Mouse (Mus musculus): ENCODE measurements around the gene Ppp1r16b. TPM values are rescaled to one million over a fixed set of nuclear protein-coding genes. Genes with fewer than 3 reads are reported as not detected.

Gene Ppp1r16b
- polyA plus RNA-seq, 1 experiment from 2014 or later, result 2.8 TPM

DNA sequence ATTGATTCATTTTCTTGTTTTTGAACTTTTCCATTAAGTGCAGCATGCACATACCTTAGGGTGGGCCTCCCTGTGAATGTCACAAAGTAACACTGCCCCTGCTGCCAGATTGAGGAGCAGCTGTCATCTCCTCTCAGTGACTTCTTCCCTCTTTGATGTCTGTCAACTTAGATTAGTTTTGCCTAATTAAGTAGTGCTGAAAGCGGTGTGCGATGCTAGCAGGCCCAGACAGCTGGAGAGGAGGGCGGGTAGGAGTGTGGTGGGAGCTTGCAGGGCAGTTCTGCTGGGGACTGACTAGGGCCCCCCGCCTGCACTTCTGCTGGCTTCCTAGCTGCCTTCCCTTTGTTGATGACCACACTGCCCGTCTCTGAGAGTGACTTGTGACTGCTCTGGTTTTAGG lies 33.3 kb upstream of the Ppp1r16b start:
- Histone ChIP-seq H3K27me3 (ENCODE audit: control insufficient read depth, insufficient read depth, low read length) (no peaks in the 10 kb centered on the region), H3K36me3 (ENCODE audit: control insufficient read depth, insufficient read depth, low read length) (peaks cover 13% of the 10 kb centered on the region; the same call in 1 of the 2 replicates), H3K9ac (ENCODE audit: low read length) (no peak overlapping the region), H3K4me2 (ENCODE audit: low read depth, low read length, severe bottlenecking) (no peak overlapping the region), H3K4me3 (ENCODE audit: low read depth, low read length) (no peak overlapping the region), H3K27ac (ENCODE audit: low read depth, low read length) (no peak overlapping the region), H3K4me1 (replicated peaks; ENCODE audit: control insufficient read depth, insufficient read depth, low read length) (no peaks in the 10 kb centered on the region), H3K9me3 (ENCODE audit: control insufficient read depth, low read length) (no peaks in the 10 kb centered on the region)
- ATAC-seq (replicated peaks; ENCODE audit: low FRiP score) (no peak), DNase-seq (ENCODE audit: low spot score) (no peak)
- 84% methylated on average over 5 of the region's 5 CpGs for WGBS

DNA sequence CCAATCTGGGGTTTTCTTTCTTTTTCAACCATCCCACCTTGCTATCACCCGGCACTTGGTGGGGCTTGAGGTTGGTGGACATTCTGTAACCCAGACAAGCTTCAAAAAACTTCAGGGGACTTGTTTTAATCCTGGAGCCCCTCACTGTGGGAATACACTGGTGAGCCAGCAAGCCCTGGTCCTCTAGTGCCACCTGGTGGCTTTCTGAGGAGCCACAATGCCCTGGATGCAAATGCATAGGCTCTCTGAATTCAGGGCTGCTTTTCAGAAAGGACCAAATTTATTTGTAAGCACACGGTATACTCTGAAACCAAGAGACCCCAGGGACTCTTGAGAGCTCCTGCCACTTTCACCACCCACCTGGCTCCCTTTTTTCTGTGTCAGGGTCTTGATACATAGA lies 23.3 kb upstream of the Ppp1r16b start:
- Histone ChIP-seq H3K9me3 (ENCODE audit: control insufficient read depth, low read length) (no peaks in the 10 kb centered on the region), H3K4me1 (replicated peaks; ENCODE audit: control insufficient read depth, insufficient read depth, low read length) (no peaks in the 10 kb centered on the region), H3K36me3 (ENCODE audit: control insufficient read depth, insufficient read depth, low read length) (peaks cover 4% of the 10 kb centered on the region; the same call in 1 of the 2 replicates), H3K4me2 (ENCODE audit: low read depth, low read length, severe bottlenecking) (no peak overlapping the region), H3K27ac (ENCODE audit: low read depth, low read length) (no peak overlapping the region), H3K27me3 (ENCODE audit: control insufficient read depth, insufficient read depth, low read length) (no peaks in the 10 kb centered on the region), H3K9ac (ENCODE audit: low read length) (no peak overlapping the region), H3K4me3 (ENCODE audit: low read depth, low read length) (no peak overlapping the region)
- DNase-seq (ENCODE audit: low spot score) (peak; percentile 79), ATAC-seq (replicated peaks; ENCODE audit: low FRiP score) (peak; percentile 59)
- WGBS, result 21% methylated on average over 2 of the region's 2 CpGs

DNA sequence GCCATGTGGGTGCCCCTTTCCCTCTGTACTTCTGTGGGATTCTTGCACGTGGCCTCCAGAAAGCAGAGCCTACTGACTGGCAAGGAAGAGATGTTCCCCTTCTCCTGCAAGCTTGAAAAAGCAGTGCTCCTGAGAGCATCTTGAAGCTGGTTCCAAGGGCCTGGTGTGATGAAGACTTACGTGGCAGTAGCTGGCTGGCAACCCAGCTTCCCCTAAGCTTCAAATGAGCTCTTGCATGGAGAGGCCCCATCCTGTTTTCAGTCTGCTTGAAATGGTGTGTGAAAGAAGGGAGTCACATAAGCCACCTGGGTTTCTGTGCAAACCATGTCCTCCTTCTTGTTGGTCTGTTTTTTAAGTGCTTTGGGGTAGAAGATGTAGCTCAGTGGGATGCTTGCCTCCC lies 22.6 kb upstream of the Ppp1r16b start:
- no peak for ATAC-seq (replicated peaks; ENCODE audit: low FRiP score)
- Histone ChIP-seq H3K36me3 (ENCODE audit: control insufficient read depth, insufficient read depth, low read length) (no peaks in the 10 kb centered on the region; the same call in 1 of the 2 replicates), H3K27ac (ENCODE audit: low read depth, low read length) (no peak overlapping the region), H3K4me3 (ENCODE audit: low read depth, low read length) (no peak overlapping the region), H3K27me3 (ENCODE audit: control insufficient read depth, insufficient read depth, low read length) (no peaks in the 10 kb centered on the region), H3K9me3 (ENCODE audit: control insufficient read depth, low read length) (no peaks in the 10 kb centered on the region), H3K4me1 (replicated peaks; ENCODE audit: control insufficient read depth, insufficient read depth, low read length) (no peaks in the 10 kb centered on the region), H3K4me2 (ENCODE audit: low read depth, low read length, severe bottlenecking) (no peak overlapping the region), H3K9ac (ENCODE audit: low read length) (no peak overlapping the region)
- WGBS, result 85% methylated on average over 2 of the region's 2 CpGs
- DNase-seq (ENCODE audit: low spot score), result no peak

DNA sequence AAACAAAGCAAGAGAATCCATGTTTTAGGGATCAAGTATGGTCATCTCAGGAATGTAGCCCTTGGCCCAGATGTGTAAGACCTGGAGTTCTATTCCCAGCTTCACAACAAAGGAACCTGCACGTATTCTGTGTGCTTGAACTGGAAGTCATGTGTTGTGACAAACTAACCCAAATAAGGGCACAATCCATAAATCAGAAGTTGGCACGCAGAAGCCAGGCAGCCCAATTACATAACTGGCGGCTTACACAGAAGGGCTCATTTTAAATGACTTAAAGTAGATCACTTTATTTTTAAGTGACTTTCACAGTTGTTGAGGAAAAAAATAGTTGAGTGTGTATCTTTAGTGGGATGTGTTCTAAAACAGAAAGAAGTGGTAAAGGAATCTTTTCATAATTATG lies 21.4 kb upstream of the Ppp1r16b start:
- no peak for ATAC-seq (replicated peaks; ENCODE audit: low FRiP score)
- no peaks in the 10 kb centered on the region for H3K27me3 ChIP-seq (ENCODE audit: control insufficient read depth, insufficient read depth, low read length)
- H3K36me3 ChIP-seq (ENCODE audit: control insufficient read depth, insufficient read depth, low read length), result no peaks in the 10 kb centered on the region; the same call in 1 of the 2 replicates
- H3K9ac ChIP-seq (ENCODE audit: low read length), result no peak overlapping the region
- H3K4me2 ChIP-seq (ENCODE audit: low read depth, low read length, severe bottlenecking), result no peak overlapping the region
- H3K4me1 ChIP-seq (replicated peaks; ENCODE audit: control insufficient read depth, insufficient read depth, low read length), result no peaks in the 10 kb centered on the region
- no peaks in the 10 kb centered on the region for H3K9me3 ChIP-seq (ENCODE audit: control insufficient read depth, low read length)
- DNase-seq (ENCODE audit: low spot score), result no peak
- no peak overlapping the region for H3K4me3 ChIP-seq (ENCODE audit: low read depth, low read length)
- H3K27ac ChIP-seq (ENCODE audit: low read depth, low read length), result no peak overlapping the region
- 89% methylated on average over 3 of the region's 3 CpGs for WGBS

- Histone ChIP-seq H3K4me1 (replicated peaks; ENCODE audit: control insufficient read depth, insufficient read depth, low read length) (no peaks in the 10 kb centered on the region), H3K27me3 (ENCODE audit: control insufficient read depth, insufficient read depth, low read length) (no peaks in the 10 kb centered on the region), H3K9me3 (ENCODE audit: control insufficient read depth, low read length) (no peaks in the 10 kb centered on the region), H3K36me3 (ENCODE audit: control insufficient read depth, insufficient read depth, low read length) (no peaks in the 10 kb centered on the region), H3K4me3 (ENCODE audit: low read depth, low read length) (no peak overlapping the region), H3K4me2 (ENCODE audit: low read depth, low read length, severe bottlenecking) (no peak overlapping the region), H3K27ac (ENCODE audit: low read depth, low read length) (no peak overlapping the region), H3K9ac (ENCODE audit: low read length) (no peak overlapping the region)
- 57% methylated on average over 7 of the region's 7 CpGs for whole genome bisulfite sequencing
- DNase-seq (ENCODE audit: low spot score) (no peak), ATAC-seq (replicated peaks; ENCODE audit: low FRiP score) (no peak)
Observed at GRCm38 (mm10) chr2:158651159-158651908, 13.9 kb upstream of the Ppp1r16b start.

GRCm38 (mm10) chr2:158652985-158653384 lies 12.2 kb upstream of the Ppp1r16b start:
- Histone ChIP-seq H3K4me2 (ENCODE audit: low read depth, low read length, severe bottlenecking) (no peak overlapping the region), H3K27me3 (ENCODE audit: control insufficient read depth, insufficient read depth, low read length) (no peaks in the 10 kb centered on the region), H3K4me1 (replicated peaks; ENCODE audit: control insufficient read depth, insufficient read depth, low read length) (no peaks in the 10 kb centered on the region), H3K9ac (ENCODE audit: low read length) (no peak overlapping the region), H3K9me3 (ENCODE audit: control insufficient read depth, low read length) (no peaks in the 10 kb centered on the region), H3K27ac (ENCODE audit: low read depth, low read length) (no peak overlapping the region), H3K4me3 (ENCODE audit: low read depth, low read length) (no peak overlapping the region), H3K36me3 (ENCODE audit: control insufficient read depth, insufficient read depth, low read length) (no peaks in the 10 kb centered on the region)
- peak; percentile 87 for DNase-seq (ENCODE audit: low spot score)
- WGBS, result 5% methylated on average over 4 of the region's 4 CpGs
- ATAC-seq (replicated peaks; ENCODE audit: low FRiP score), result peak; percentile 70; the same call in 1 of the 2 replicates

DNA sequence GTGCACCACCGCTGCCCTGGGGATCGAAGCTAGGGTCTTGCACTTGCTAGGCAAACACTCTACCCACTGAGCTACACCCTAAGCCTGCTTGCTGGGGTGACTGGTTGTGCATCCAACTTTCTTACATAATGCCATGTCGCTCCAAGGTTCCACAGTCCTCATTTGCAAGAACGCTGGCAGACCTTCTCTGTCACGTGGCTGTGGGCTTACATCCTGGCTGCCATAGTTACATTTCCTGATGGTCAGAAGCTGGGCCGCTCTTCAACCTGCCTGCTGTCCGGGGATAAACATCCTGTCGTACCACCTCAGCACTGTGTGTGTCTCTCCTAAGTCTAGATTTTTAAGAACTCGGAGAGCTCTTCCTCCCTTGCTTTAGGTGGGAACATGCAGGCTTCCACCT lies 10.5 kb upstream of the Ppp1r16b start:
- Histone ChIP-seq H3K36me3 (ENCODE audit: control insufficient read depth, insufficient read depth, low read length) (no peaks in the 10 kb centered on the region), H3K9me3 (ENCODE audit: control insufficient read depth, low read length) (no peaks in the 10 kb centered on the region), H3K4me1 (replicated peaks; ENCODE audit: control insufficient read depth, insufficient read depth, low read length) (0 out of 2 replicates have a peak, but pooled peaks cover 2% of the 10 kb centered on the region), H3K4me3 (ENCODE audit: low read depth, low read length) (no peak overlapping the region), H3K27ac (ENCODE audit: low read depth, low read length) (no peak overlapping the region), H3K9ac (ENCODE audit: low read length) (no peak overlapping the region), H3K4me2 (ENCODE audit: low read depth, low read length, severe bottlenecking) (no peak overlapping the region), H3K27me3 (ENCODE audit: control insufficient read depth, insufficient read depth, low read length) (no peaks in the 10 kb centered on the region)
- ATAC-seq (replicated peaks; ENCODE audit: low FRiP score) (no peak), DNase-seq (ENCODE audit: low spot score) (no peak)
- 83% methylated on average over 9 of the region's 9 CpGs for WGBS

DNA sequence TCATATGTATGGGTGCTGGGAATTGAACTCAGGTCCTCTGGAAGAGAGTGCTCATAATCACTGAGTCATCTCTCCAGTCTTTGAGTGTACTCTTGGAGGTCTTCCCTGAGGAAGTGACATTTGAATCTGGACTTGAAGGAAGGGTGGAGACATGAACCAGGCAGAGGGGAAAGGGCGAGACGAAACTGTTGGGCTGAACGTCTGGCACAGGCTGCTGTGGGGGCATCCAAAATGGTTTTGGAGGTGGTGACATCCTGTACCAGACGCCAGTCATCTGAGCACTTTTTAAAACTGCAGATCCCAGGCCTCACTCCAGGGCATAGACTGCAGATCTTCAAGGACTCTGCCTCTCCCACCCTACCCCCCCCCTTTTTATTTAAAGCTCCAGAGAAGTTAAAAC lies 9.4 kb upstream of the Ppp1r16b start:
- Histone ChIP-seq H3K27ac (ENCODE audit: low read depth, low read length) (no peak overlapping the region), H3K27me3 (ENCODE audit: control insufficient read depth, insufficient read depth, low read length) (no peaks in the 10 kb centered on the region), H3K36me3 (ENCODE audit: control insufficient read depth, insufficient read depth, low read length) (no peaks in the 10 kb centered on the region), H3K4me3 (ENCODE audit: low read depth, low read length) (no peak overlapping the region), H3K9ac (ENCODE audit: low read length) (no peak overlapping the region), H3K4me1 (replicated peaks; ENCODE audit: control insufficient read depth, insufficient read depth, low read length) (0 out of 2 replicates have a peak, but pooled peaks cover 2% of the 10 kb centered on the region), H3K4me2 (ENCODE audit: low read depth, low read length, severe bottlenecking) (no peak overlapping the region), H3K9me3 (ENCODE audit: control insufficient read depth, low read length) (no peaks in the 10 kb centered on the region)
- ATAC-seq (replicated peaks; ENCODE audit: low FRiP score), result no peak
- no peak for DNase-seq (ENCODE audit: low spot score)
- WGBS, result 92% methylated on average over 4 of the region's 4 CpGs

- Histone ChIP-seq H3K36me3 (ENCODE audit: control insufficient read depth, insufficient read depth, low read length) (no peaks in the 10 kb centered on the region), H3K9me3 (ENCODE audit: control insufficient read depth, low read length) (no peaks in the 10 kb centered on the region), H3K4me2 (ENCODE audit: low read depth, low read length, severe bottlenecking) (no peak overlapping the region), H3K9ac (ENCODE audit: low read length) (no peak overlapping the region), H3K4me1 (replicated peaks; ENCODE audit: control insufficient read depth, insufficient read depth, low read length) (0 out of 2 replicates have a peak, but pooled peaks cover 2% of the 10 kb centered on the region), H3K27ac (ENCODE audit: low read depth, low read length) (no peak overlapping the region), H3K27me3 (ENCODE audit: control insufficient read depth, insufficient read depth, low read length) (no peaks in the 10 kb centered on the region), H3K4me3 (ENCODE audit: low read depth, low read length) (no peak overlapping the region)
- 64% methylated on average over 6 of the region's 6 CpGs for WGBS
- DNase-seq (ENCODE audit: low spot score) (no peak), ATAC-seq (replicated peaks; ENCODE audit: low FRiP score) (no peak)
Observed at GRCm38 (mm10) chr2:158658822-158659221, 6.4 kb upstream of the Ppp1r16b start.

Measured in forebrain, embryonic 11.5 days (tissue).